9 mouse cellular contexts compared by ENCODE assay signal in genomic region chr14:8342509-8343106, GRCm38 (mm10). TPM values are rescaled to one million over a fixed set of nuclear protein-coding genes. Genes with fewer than 3 reads are reported as not detected.
DNase-seq lines count a peak whose midpoint lies in the region.
"Had no signal": no experiment of that assay in that cellular context is flagged by ENCODE, and none has a peak within 500 bp of the region (broad histone marks: within the 10 kb centered on the region; RNA-seq: fewer than 3 reads in every experiment).

No protein-coding gene starts in this region.

- peak; percentile 60 for DNase-seq in gastrocnemius, adult 18-20 months (ENCODE audit: low spot score)
- DNase-seq in gastrocnemius, postnatal 25 days = no peak
- peak; percentile 39 to 58 for DNase-seq in right cerebral cortex, postnatal 10 days (ENCODE audit: low spot score in 2 of 2)
- DNase-seq in right cerebral cortex, postnatal 36 days (ENCODE audit: low spot score in 2 of 2) = no peak
- DNase-seq in kidney, postnatal 10 days = peak; percentile 57
- DNase-seq in thymus, postnatal 10 days (ENCODE audit: low spot score in 2 of 2) = no peak
- no peak for DNase-seq in spleen, postnatal 36 days (ENCODE audit: low spot score in 2 of 2)
- no peak for DNase-seq in frontal cortex, postnatal 25 days (ENCODE audit: low spot score in 2 of 2)

RNA-seq across cellular contexts. Expression of gene Fam107a, which starts 24.8 kb away (rescaled TPM):
- 1 to 10 TPM; 4.5 to 6.8 TPM for total RNA-seq in gastrocnemius, adult 18-20 months (2021)
- 1 to 10 TPM; 3.4 to 6.3 TPM for total RNA-seq in gastrocnemius, postnatal 25 days (2021)
- total RNA-seq: liver, adult 2 months had no signal

RNA-seq across cellular contexts. Expression of gene Oit1, which starts 35.9 kb away (rescaled TPM):
- total RNA-seq in gastrocnemius, adult 18-20 months (2021) = not detected
- not detected for total RNA-seq in gastrocnemius, postnatal 25 days (2021)

Comparison
In these comparisons a context has a peak if more than half of its experiments do, and no peak if none do; other contexts are left out.
1. DNase-seq: peak in gastrocnemius, adult 18-20 months (single experiment), right cerebral cortex, postnatal 10 days (2 of 2) and kidney, postnatal 10 days (single experiment); none in gastrocnemius, postnatal 25 days (single experiment), right cerebral cortex, postnatal 36 days (0 of 2), thymus, postnatal 10 days (0 of 2), spleen, postnatal 36 days (0 of 2) and frontal cortex, postnatal 25 days (0 of 2).